Mouse (Mus musculus) left cerebral cortex, postnatal 10 days (tissue): ENCODE results near the gene Slc22a5. TPM values are rescaled to one million over a fixed set of nuclear protein-coding genes. Genes with fewer than 3 reads are reported as not detected.
"Not testable (repeated sequence)": the region's sequence is repeated elsewhere in the genome, so short reads cannot be mapped to it uniquely, and the experiment has no call there.

ENCODE experiments used
- DNase-seq, 2 experiments: peaks; one replicate each; pipeline ENCODE4 v3.0.0; 2021 to 2022; ENCODE audit warnings: low spot score in 2 of 2, mixed read lengths in 1 of 2; ENCODE audit errors: extremely low spot score in 1 of 2
- intact Hi-C: fragments of 180-260 bp; cut with DNase I; formaldehyde crosslinking; loops from one replicate; pipeline ENCODE4 v1.15.1; 2025
- total RNA-seq, 2 experiments: library from RNA; stranded (reverse); gene quantifications; 2 replicates each; pipeline ENCODE4 v1.2.3; 2021

Slc22a5 gene
- total RNA-seq, result 10 to 100 TPM; 10.4 to 14.2 TPM

- DNase-seq, result peak; percentile 99
- intact Hi-C loops, result loop anchor here (5.0 kb wide), 1 partner anchor 91 kb away; the partner anchor contains the start of gene Slc22a21
These were observed at the start of gene Slc22a5 for GRCm38 (mm10) chr11:53891505-53892451. Gene Slc22a5, minus strand, starts transcription at chr11:53891660.

DNA sequence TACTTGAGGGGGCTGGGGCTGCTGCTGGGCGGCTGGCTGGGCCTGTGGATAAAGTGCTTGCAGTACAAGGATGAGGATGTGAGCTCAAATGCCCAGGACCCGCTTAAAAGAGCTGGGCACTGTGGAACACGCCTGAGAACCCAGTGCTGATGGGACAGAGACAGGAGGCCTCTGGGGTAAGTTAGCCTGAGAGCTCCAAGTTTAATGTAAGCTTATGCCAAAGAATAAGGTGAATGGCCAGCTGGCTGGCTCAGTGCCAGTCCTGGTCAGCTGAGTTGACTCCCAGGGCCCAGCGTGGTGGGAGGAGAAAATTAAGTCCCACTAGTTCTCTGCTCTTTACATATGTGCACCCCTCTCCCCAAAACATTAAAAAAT, 40.5 kb upstream of the Slc22a5 start:
- not testable (repeated sequence) for DNase-seq
- intact Hi-C loops, result loop anchor here (2.0 to 5.0 kb wide), 2 partner anchors 71 to 125 kb away; no protein-coding TSS in a partner anchor

GRCm38 (mm10) chr11:53931091-53931943, 39.9 kb upstream of the Slc22a5 start:
- intact Hi-C loops, result loop anchor here (2.0 to 5.0 kb wide), 2 partner anchors 71 to 126 kb away; no protein-coding TSS in a partner anchor
- DNase-seq, result peak; percentile 52 to 59

- DNase-seq, result no peak
- intact Hi-C loops, result loop anchor here (2.0 to 5.0 kb wide), 2 partner anchors 73 to 128 kb away; no protein-coding TSS in a partner anchor
These were observed 38.3 kb upstream of the Slc22a5 start for GRCm38 (mm10) chr11:53929741-53930140.

DNA sequence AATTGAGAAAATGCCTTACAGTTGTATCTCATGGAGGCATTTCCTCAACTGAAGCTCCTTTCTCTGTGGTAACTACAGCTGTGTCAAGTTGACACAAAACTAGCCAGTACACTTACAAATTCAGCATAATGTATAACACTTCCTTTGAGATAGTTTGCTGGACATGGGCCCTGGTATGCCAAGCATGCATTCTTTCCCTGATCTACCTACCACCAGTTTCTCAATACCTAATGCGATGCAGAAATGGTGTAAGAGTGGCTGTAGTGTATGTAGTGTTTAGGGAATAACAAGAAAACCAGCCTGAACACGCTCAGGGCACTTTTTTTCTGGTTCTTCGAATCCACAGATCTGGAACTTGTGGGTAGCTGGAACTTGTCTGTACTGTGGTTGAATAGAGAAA, 37.1 kb upstream of the Slc22a5 start:
- DNase-seq, result no peak

DNA sequence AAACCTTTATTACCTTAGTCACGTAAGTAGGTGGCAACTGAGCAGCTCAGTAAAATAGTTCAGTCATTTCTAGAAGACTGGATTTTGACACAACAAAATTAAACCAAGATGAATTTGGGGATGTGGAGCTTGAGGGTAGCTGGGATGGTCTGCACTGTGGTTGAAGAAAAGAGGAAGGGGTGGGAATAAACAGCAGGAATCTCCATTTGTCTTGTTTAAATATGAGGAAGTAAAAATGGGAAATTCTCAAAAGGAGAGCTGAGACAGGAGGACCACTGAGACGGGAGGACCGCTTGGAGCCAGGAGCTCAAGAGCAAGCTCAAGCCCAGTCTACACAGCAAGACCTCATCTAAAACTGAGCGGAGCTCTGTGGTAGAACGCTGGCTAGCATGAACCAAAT, 34.8 kb upstream of the Slc22a5 start:
- intact Hi-C loops, result no loop called here

More for the DNA sequence above, 37.1 kb upstream of the Slc22a5 start:
- intact Hi-C loops, result no loop called here

GRCm38 (mm10) chr11:53918851-53919250, 27.4 kb upstream of the Slc22a5 start:
- intact Hi-C loops, result no loop called here
- no peak for DNase-seq

More for the DNA sequence above, 34.8 kb upstream of the Slc22a5 start:
- no peak for DNase-seq

DNA sequence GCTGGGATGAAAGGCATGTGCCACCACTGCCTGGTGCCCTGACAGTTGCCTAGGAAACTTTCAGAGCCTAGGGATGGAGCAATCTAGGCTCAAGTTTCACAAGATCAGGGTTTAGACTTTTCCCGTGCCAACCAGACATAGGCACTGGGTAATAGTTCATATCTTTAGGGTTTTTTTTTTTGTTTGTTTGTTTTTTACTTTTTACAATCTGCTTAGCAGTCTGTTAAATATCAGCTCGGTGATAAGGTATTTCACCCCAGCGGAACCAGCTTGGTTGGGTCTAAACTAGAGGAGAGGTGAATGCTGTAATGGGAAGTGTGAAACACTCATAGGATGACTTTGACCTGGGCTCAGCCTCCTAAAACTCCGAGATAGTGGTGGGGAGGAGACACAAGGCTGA, 19.6 kb upstream of the Slc22a5 start:
- no peak for DNase-seq

DNA sequence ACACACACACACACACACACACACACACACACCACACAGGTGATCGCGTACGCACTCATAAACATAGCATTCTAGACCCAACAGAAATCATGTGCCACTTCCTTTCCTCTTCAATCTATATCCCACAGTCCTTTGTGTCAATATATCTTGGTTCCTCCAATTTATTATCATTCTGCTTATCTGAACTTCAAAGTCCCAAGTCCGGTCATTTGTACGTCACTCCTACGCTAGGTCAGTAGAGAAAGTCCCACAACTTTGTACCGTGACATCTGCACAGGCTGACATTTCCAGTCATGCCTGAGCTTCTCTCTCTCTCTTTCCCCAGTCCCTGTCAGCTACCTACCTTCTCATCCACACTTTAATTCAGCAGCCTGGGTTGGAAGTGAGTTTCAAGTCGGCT, 17.2 kb upstream of the Slc22a5 start:
- intact Hi-C loops, result no loop called here
- no peak for DNase-seq

More for the DNA sequence above, 19.6 kb upstream of the Slc22a5 start:
- intact Hi-C loops, result no loop called here

- intact Hi-C loops, result no loop called here
- no peak for DNase-seq
These were observed 13.1 kb upstream of the Slc22a5 start for GRCm38 (mm10) chr11:53904534-53904925.

DNA sequence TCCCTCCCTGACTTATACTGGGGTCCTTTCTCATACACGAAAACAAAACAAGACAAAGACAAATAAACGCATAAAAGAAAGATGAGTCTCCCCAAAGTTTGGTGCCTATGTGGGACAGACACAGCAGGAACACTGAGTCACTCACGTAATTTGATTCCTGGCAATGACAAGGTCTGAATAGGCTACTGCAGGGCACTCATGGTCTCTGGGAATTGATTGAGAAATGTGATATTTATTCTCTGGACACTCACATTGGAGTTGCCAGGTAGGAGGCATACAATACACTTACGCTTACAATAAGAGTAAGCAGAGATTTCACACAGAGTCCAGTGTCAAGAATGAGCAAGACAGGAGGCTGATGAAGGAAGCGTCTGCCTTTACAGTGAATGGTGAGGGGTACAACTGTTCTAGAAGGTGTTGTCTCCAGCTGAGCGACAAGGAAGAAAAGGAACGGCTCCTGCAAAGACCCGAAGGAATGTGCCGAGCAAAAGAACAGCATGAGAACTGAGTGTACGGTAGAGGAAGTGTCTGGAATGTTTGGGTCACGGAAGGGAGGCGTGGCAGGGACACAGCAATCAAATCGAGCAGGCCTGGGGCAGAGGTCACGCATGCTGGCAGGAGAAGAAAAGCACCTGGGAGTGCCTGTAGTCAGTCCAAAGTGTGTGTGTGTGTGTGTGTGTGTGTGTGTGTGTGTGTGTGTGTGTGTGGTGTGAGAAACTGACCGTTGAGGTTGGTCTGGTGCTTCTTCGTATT, 12.5 kb upstream of the Slc22a5 start:
- intact Hi-C loops, result no loop called here
- peak in 1 of 2 experiments; percentile 77 for DNase-seq

- intact Hi-C loops, result no loop called here
- DNase-seq, result no peak
These were observed 11.3 kb upstream of the Slc22a5 start for GRCm38 (mm10) chr11:53902741-53903140.

DNA sequence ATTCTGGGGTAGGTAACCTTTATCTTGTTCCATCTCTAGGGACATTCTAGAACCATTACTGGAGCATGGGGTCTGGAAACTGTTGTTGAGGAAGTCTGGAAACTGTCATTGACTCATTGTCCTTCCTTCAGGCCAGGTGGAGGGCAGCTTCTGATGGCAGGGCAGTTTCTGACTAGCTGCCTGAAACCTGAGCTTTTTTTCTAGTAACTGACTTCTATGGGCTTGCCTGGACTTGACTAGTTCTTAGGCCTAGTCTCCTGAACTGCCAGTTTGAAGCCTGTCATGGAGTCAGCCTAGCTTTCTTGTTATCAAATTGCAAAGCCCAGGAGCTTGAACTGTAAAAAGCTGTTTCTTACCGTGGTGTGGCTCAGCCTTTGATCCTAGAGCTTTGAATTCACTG, 9.5 kb upstream of the Slc22a5 start:
- DNase-seq, result no peak
- intact Hi-C loops, result no loop called here

DNA sequence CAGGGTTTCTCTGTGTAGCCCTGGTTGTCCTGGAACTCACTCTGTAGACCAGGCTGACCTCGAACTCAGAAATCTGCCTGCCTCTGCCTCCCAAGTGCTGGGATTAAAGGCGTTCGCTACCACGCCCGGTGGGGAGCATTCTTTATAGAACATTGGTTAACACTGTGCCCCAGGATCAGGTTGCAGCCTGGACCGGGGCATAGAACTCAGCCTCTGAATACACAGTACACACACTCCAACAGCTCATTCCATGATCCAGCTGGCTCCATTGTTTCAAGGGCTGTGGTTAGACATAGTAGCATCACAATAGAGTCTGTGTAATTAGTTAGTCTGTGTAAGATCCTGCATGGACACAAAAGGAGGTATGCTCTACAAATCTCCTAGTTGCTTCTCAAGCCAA, 8.5 kb upstream of the Slc22a5 start:
- intact Hi-C loops, result no loop called here
- DNase-seq, result no peak

- intact Hi-C loops, result no loop called here
- no peak for DNase-seq
These were observed 7.5 kb upstream of the Slc22a5 start for GRCm38 (mm10) chr11:53899004-53899403.

DNA sequence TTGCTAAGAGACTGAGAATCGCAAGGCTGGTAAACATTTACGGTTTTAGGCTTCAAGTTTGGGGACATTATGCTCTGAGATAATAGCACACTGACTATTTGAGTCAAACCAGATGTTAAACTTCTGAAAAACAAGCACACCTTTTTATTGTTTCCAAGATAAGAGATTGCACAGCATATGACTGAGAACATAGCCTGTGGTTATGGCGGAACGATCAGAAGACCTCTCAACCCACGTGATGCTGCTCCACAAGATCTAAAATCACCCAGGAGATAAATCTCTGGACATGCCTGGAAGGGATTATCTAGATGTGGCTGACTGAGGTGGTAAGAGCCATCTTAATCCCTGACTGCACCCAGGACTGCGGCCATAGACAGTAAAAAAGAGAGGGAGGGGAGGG, 5.5 kb upstream of the Slc22a5 start:
- intact Hi-C loops, result no loop called here
- no peak for DNase-seq

- DNase-seq, result no peak
- intact Hi-C loops, result loop anchor here (5.0 kb wide), 1 partner anchor 89 kb away; the partner anchor contains the start of gene Slc22a21
These were observed 2.0 kb upstream of the Slc22a5 start for GRCm38 (mm10) chr11:53893451-53893850.

DNA sequence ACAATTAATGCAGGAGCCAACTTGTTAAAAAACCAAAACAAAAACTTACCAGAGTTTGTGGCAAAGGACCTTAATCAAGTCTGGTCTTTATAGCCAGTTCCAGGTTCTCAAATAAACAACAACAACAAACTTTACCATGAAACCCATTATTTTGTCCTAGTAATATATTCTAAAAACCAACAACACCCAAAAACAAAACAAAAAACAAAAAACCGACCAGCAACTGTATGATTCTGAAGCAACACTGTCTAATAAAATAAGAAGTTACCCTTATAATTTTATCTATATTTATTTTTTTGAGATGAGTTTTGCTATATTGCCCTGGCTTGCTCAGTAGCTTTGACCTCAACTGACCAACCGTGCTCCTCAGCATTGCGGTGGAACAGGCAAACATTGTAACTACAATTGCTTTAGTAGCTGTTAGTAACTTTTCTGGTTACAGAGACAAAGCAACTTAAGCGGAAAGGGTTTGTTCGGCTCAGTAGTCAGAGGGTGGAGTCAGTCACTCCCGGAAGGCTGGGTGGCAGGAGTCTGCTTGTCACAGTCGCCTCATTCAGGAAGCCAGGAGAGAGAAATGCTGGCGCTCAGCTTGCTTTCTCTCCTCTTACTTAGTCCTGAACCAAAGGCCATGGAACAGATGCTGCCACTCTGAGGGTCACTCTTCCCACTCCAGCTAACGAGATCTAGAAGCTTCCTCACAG, 1.4 kb upstream of the Slc22a5 start:
- intact Hi-C loops, result loop anchor here (5.0 kb wide), 1 partner anchor 89 kb away; the partner anchor contains the start of gene Slc22a21
- DNase-seq, result peak in 1 of 2 experiments; percentile 23
